Mouse (Mus musculus) neural tube, embryonic 13.5 days (tissue): ENCODE data around the gene Muc13. TPM values are rescaled to one million over a fixed set of nuclear protein-coding genes. Genes with fewer than 3 reads are reported as not detected.
A peak's percentile ranks its signal among the peaks of the same experiment; 100 is the strongest.

Source experiments
- ATAC-seq: fragments of 200-750 bp; cut with Nextera tagmentation; 2 replicates; pipeline ENCODE4 v1.8.0; 2017; ENCODE audit warnings: low read depth, mild to moderate bottlenecking, moderate TSS enrichment, moderate library complexity
- H3K27ac ChIP-seq: fragments of 300-500 bp; sonication (generic); replicated peaks from 2 replicates; pipeline ENCODE4 v1.5.1; 2015; ENCODE audit warnings: moderate library complexity, mild to moderate bottlenecking, inconsistent platforms
- H3K27me3 ChIP-seq: fragments of 300-500 bp; sonication (generic); 2 replicates; pipeline ENCODE4 v1.6.1; 2015; ENCODE audit warnings: mild to moderate bottlenecking, inconsistent platforms
- H3K36me3 ChIP-seq: fragments of 300-500 bp; sonication (generic); 2 replicates; pipeline ENCODE4 v1.6.1; 2015; ENCODE audit warnings: mild to moderate bottlenecking, inconsistent platforms
- H3K4me1 ChIP-seq: fragments of 300-500 bp; sonication (generic); replicated peaks from 2 replicates; pipeline ENCODE4 v1.6.1; 2015; ENCODE audit warnings: inconsistent platforms
- H3K4me2 ChIP-seq: fragments of 300-500 bp; sonication (generic); 2 replicates; pipeline ENCODE4 v1.6.1; 2015; ENCODE audit warnings: inconsistent platforms, mild to moderate bottlenecking, moderate library complexity
- H3K4me3 ChIP-seq: fragments of 300-500 bp; sonication (generic); 2 replicates; pipeline ENCODE4 v1.5.1; 2015; ENCODE audit warnings: mild to moderate bottlenecking, inconsistent platforms
- H3K9ac ChIP-seq: fragments of 300-500 bp; sonication (generic); 2 replicates; pipeline ENCODE4 v1.6.1; 2015; ENCODE audit warnings: moderate library complexity, mild to moderate bottlenecking, inconsistent platforms
- H3K9me3 ChIP-seq: fragments of 300-500 bp; sonication (generic); 2 replicates; pipeline ENCODE4 v1.6.1; 2016; ENCODE audit warnings: inconsistent platforms
- WGBS: fragments of 180-500 bp; shearing (Covaris S2); methylation state at CpG from one replicate; pipeline ENCODE4 v1.1.7; 2015; 5-methylcytosine and 5-hydroxymethylcytosine counted together
- polyA plus RNA-seq: library from polyadenylated mRNA; unstranded; fragments of >200 nt; fragmentation: Nextera tagmentation; extraction: Ambion mirVana; gene quantifications from 2 replicates; pipeline ENCODE4 v1.2.1, GENCODE M21; 2015

Gene Muc13
- polyA plus RNA-seq, 1 experiment from 2014 or later: not detected

DNA sequence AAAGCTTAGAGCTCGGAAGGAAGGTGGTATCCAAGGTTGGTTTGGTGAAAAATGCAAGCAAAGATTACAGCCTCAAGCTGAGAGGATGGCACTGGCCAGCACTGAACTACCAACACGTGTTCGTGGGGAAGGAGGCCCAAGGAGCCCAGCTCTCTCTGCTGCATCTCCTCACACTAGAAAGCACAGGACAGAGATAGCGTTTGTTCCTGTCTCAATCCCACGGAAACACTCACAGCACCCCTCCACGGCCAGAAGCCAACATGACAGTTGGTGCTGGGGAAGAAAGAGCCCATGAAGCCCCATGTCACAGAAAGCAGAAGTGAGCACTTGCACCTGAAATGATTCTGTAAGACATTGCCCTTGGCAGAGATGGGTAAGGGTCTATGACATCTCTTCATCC lies 37.4 kb upstream of the Muc13 start:
- H3K27ac ChIP-seq: no peak overlapping the region
- peaks cover 15% of the 10 kb centered on the region for H3K36me3 ChIP-seq
- H3K27me3 ChIP-seq: no peaks in the 10 kb centered on the region
- H3K4me3 ChIP-seq: no peak overlapping the region
- no peak for ATAC-seq
- no peaks in the 10 kb centered on the region for H3K9me3 ChIP-seq
- 71% methylated on average over 6 of the region's 6 CpGs for WGBS
- H3K4me1 ChIP-seq: no peaks in the 10 kb centered on the region
- H3K4me2 ChIP-seq: no peak overlapping the region
- no peak overlapping the region for H3K9ac ChIP-seq

- Histone ChIP-seq H3K4me3 (no peak overlapping the region), H3K4me1 (peaks cover 4% of the 10 kb centered on the region), H3K27ac (no peak overlapping the region), H3K27me3 (no peaks in the 10 kb centered on the region), H3K36me3 (peaks cover 8% of the 10 kb centered on the region), H3K9me3 (no peaks in the 10 kb centered on the region), H3K9ac (no peak overlapping the region), H3K4me2 (no peak overlapping the region)
- no peak for ATAC-seq
- 97% methylated on average over 7 of the region's 7 CpGs for WGBS
Measured at GRCm38 (mm10) chr16:33759207-33759606, 34.6 kb upstream of the Muc13 start.

DNA sequence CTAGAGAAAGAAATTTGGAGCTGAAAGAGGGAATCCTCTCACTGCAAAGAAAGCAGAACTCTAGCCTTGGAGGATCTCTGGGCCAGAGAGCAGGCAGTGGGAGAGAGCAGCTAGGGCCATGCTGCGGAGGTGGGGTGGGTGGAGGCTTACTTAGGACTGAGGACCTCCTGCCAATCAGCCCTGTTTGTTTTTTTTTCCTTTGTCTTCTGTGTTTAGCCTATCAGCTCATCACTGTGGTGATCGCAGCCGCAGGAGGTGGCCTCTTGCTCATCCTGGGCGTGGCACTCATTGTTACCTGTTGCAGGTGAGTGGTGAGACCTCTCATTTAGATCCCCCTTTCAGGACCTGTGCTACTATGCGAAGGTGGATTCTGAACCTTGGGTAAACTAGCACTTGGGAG lies 33.3 kb upstream of the Muc13 start:
- Histone ChIP-seq H3K4me1 (peaks cover 11% of the 10 kb centered on the region), H3K4me3 (no peak overlapping the region), H3K9me3 (no peaks in the 10 kb centered on the region), H3K27ac (no peak overlapping the region), H3K27me3 (no peaks in the 10 kb centered on the region), H3K4me2 (no peak overlapping the region), H3K9ac (no peak overlapping the region), H3K36me3 (peaks cover 3% of the 10 kb centered on the region; the same call in 1 of the 2 replicates)
- WGBS: 56% methylated on average over 5 of the region's 5 CpGs
- ATAC-seq: no peak

DNA sequence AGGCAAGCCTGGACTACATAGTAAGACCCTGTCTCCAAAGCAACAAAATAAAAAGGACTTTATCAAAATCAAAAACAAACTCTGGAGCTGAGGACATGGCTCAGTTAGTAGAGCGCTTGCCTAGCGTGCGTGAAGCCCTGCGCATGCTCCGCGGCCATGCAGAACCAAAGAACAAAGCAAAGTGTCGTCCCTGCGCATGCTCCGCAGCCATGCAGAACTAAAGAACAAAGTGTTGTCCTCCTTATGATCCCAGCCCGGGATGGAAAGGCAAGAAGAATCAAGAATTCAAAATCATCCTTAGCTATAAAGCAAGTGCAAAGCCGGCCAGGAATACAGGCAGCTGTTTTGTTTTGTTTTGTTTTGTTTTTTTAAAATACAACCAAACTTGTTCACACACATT lies 32.8 kb upstream of the Muc13 start:
- Histone ChIP-seq H3K4me1 (peaks cover 11% of the 10 kb centered on the region), H3K4me3 (no peak overlapping the region), H3K27ac (no peak overlapping the region), H3K9ac (no peak overlapping the region), H3K36me3 (peaks cover 3% of the 10 kb centered on the region; the same call in 1 of the 2 replicates), H3K9me3 (no peaks in the 10 kb centered on the region), H3K27me3 (no peaks in the 10 kb centered on the region), H3K4me2 (no peak overlapping the region)
- 68% methylated on average over 11 of the region's 11 CpGs for WGBS
- no peak for ATAC-seq

DNA sequence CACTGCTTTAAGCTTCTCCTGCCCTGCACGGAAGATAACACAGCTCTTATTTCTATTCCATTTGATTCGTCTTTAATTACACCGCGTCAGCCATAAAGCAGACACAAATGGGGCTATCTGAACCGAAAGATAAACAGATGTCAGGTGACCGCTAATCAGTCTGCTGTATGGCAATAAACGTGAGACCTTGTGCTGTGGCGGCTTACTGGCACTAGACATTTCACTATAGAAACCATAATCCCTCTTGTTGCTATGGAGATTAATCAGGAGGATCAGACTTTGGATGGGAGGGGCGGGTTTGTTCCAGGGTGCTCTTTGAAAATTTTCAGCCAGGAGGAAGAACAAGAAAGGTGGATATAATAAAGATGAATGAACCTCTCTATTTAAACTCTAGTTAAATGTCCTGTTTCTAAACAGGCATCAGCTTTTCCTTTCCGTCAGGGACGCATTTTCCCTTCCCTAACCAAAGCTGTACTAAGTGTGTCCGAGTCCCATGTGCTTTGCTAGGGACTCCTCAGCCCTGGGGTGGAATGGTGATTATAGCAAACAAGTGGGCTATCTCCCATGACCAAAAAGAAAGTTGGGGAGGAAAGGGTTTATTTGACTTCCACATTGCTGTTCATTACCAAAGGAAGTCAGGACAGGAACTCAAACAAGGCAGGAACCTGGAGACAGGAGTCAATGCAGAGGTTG lies 29.2 kb upstream of the Muc13 start:
- no peak overlapping the region for H3K27ac ChIP-seq
- H3K9ac ChIP-seq: no peak overlapping the region
- no peak; the same call in 1 of the 2 replicates for ATAC-seq
- H3K9me3 ChIP-seq: no peaks in the 10 kb centered on the region
- WGBS: 31% methylated on average over 12 of the region's 12 CpGs
- no peak overlapping the region for H3K4me3 ChIP-seq
- H3K36me3 ChIP-seq: 0 out of 2 replicates have a peak, but pooled peaks cover 3% of the 10 kb centered on the region
- peaks cover 11% of the 10 kb centered on the region for H3K4me1 ChIP-seq
- H3K27me3 ChIP-seq: no peaks in the 10 kb centered on the region
- H3K4me2 ChIP-seq: peak overlapping the region; percentile 24; the same call in 1 of the 2 replicates

- Histone ChIP-seq H3K27ac (no peak overlapping the region), H3K9ac (no peak overlapping the region)
- WGBS: 97% methylated on average over 2 of the region's 2 CpGs
Measured at GRCm38 (mm10) chr16:33765477-33765876, 28.4 kb upstream of the Muc13 start.

GRCm38 (mm10) chr16:33766309-33766708 lies 27.5 kb upstream of the Muc13 start:
- Histone ChIP-seq H3K27ac (no peak overlapping the region), H3K4me2 (no peak overlapping the region), H3K36me3 (0 out of 2 replicates have a peak, but pooled peaks cover 3% of the 10 kb centered on the region), H3K4me3 (no peak overlapping the region), H3K27me3 (no peaks in the 10 kb centered on the region), H3K4me1 (peaks cover 11% of the 10 kb centered on the region), H3K9ac (no peak overlapping the region), H3K9me3 (no peaks in the 10 kb centered on the region)
- ATAC-seq: no peak
- WGBS: 88% methylated on average over 12 of the region's 12 CpGs

More at GRCm38 (mm10) chr16:33765477-33765876, 28.4 kb upstream of the Muc13 start:
- Histone ChIP-seq H3K4me3 (no peak overlapping the region), H3K27me3 (no peaks in the 10 kb centered on the region), H3K4me2 (no peak overlapping the region), H3K9me3 (no peaks in the 10 kb centered on the region), H3K36me3 (0 out of 2 replicates have a peak, but pooled peaks cover 3% of the 10 kb centered on the region), H3K4me1 (peaks cover 11% of the 10 kb centered on the region)
- no peak for ATAC-seq

DNA sequence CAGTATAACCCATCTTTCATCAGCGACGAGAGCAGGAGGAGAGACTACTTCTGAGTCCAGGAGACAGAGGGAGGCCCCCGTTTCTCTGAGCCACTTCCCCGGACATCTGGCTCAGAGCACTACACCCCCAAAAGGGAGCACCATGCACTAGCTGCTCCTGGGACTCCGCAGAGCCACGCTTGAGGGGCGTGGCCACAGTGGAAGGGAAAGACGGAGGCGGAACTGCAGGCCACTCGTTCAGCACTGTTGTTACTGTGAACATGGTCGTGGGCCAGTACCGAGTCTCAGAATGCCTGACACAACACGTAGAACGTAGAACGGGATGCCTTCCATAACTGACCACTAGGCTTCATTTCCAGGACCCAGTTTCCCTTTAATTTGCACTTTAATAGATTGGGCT lies 27.1 kb upstream of the Muc13 start:
- H3K36me3 ChIP-seq: 0 out of 2 replicates have a peak, but pooled peaks cover 3% of the 10 kb centered on the region
- no peak overlapping the region for H3K9ac ChIP-seq
- H3K4me3 ChIP-seq: no peak overlapping the region
- H3K27me3 ChIP-seq: no peaks in the 10 kb centered on the region
- 74% methylated on average over 15 of the region's 15 CpGs for WGBS
- H3K4me2 ChIP-seq: no peak overlapping the region
- peaks cover 11% of the 10 kb centered on the region for H3K4me1 ChIP-seq
- H3K9me3 ChIP-seq: no peaks in the 10 kb centered on the region
- H3K27ac ChIP-seq: no peak overlapping the region
- ATAC-seq: no peak

DNA sequence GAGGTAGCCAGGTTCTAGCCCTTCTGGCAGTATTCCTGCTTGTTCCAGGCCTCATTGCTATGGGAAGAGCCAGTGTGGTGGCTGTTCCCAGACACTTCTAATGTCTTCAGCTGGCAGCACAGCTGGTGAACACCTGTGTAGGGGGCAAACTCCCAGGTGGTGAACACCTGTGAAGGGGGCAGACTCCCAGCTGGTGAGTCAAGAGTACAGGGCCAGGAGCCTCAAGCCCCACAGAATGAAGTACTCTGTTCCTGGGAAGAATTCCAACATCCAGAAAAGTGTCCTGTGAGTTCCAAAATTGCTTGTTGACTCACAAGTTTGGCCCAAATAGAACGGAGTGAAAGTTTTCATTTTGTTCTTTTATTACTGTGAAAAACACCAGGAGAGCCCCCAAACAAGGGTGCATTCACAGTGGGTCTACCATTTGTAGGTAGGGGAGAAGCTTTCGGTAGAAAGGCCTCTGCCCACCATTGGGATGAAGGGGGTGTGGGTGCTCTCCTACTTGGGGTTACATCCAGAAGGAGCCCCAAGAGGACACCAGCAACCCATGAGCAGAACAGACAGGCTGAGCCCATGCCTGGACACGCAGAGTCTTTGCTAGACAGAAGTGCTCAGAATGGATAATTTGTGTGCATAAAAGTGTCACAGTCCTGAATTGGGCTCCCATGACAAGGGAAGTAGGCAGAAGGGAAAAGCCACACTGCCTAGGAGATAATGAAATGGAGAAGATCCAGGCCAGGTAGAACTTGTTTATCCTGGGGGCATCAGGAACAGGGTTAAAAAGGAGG lies 25.2 kb upstream of the Muc13 start:
- H3K4me3 ChIP-seq: no peak overlapping the region
- no peak for ATAC-seq
- H3K9me3 ChIP-seq: no peaks in the 10 kb centered on the region
- H3K27me3 ChIP-seq: no peaks in the 10 kb centered on the region
- 0 out of 2 replicates have a peak, but pooled peaks cover 3% of the 10 kb centered on the region for H3K36me3 ChIP-seq
- 86% methylated on average over 3 of the region's 3 CpGs for WGBS
- no peak overlapping the region for H3K4me2 ChIP-seq
- H3K4me1 ChIP-seq: peaks cover 11% of the 10 kb centered on the region
- H3K9ac ChIP-seq: no peak overlapping the region
- no peak overlapping the region for H3K27ac ChIP-seq

DNA sequence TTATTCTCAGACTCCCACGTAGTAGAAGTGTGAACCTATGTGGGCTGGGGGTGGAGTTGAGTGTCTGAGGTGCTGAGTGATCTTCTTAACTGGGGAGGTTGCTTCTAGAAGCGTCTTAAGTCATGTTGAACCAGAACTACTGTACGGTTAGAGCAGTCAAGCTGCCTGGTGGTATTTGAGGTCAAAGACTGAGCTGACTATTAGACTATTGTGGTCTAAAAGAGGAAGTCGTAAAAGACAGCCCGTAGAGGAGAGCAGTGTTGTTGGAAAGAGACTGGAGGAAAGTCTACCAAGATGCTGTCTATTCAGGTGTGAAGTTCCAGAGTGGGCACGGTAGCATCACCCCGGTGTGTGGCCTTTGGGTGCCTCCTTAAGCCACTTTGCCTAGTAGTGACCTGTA lies 24.0 kb upstream of the Muc13 start:
- Histone ChIP-seq H3K27ac (no peak overlapping the region), H3K4me3 (no peak overlapping the region), H3K27me3 (no peaks in the 10 kb centered on the region), H3K9me3 (no peaks in the 10 kb centered on the region), H3K4me1 (peaks cover under 1% of the 10 kb centered on the region; the same call in 1 of the 2 replicates), H3K9ac (no peak overlapping the region), H3K36me3 (0 out of 2 replicates have a peak, but pooled peaks cover 3% of the 10 kb centered on the region), H3K4me2 (no peak overlapping the region)
- no peak for ATAC-seq
- 78% methylated on average over 7 of the region's 7 CpGs for WGBS

DNA sequence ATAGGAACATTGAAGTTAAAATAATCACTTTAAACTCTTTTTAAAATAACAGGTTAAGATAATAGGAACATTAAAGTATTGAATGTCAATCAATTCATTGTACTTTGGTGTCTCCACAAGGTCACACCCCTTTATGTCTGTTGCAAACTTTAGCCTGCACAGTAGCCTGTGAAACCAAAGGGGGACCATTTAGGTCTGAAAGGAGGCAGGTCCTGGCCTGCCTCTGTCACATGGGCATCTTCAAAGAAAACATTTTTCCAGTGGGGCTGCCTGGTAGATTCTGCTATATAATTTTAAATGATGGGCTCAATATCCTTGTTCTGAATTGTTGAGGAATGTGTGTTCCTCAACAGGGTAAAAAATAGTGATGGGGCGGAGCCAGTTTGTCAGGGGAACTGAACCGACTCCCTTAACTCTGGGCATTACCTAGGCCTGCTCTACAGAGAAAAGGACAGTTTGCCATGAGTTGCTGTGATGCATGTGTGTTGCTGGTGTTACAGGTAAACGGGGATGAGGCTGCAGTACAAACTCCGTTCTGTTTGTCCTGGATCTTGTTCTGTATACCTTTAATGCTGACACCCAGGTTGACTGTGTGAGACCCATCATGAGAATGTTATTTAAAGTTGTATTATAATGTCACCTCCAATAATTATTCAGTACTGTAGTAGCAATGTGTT lies 22.9 kb upstream of the Muc13 start:
- 93% methylated on average over 4 of the region's 4 CpGs for WGBS
- H3K9ac ChIP-seq: no peak overlapping the region
- ATAC-seq: no peak
- H3K4me1 ChIP-seq: no peaks in the 10 kb centered on the region
- H3K4me2 ChIP-seq: no peak overlapping the region
- 0 out of 2 replicates have a peak, but pooled peaks cover 3% of the 10 kb centered on the region for H3K36me3 ChIP-seq
- H3K4me3 ChIP-seq: no peak overlapping the region
- no peaks in the 10 kb centered on the region for H3K27me3 ChIP-seq
- H3K27ac ChIP-seq: no peak overlapping the region
- H3K9me3 ChIP-seq: no peaks in the 10 kb centered on the region

DNA sequence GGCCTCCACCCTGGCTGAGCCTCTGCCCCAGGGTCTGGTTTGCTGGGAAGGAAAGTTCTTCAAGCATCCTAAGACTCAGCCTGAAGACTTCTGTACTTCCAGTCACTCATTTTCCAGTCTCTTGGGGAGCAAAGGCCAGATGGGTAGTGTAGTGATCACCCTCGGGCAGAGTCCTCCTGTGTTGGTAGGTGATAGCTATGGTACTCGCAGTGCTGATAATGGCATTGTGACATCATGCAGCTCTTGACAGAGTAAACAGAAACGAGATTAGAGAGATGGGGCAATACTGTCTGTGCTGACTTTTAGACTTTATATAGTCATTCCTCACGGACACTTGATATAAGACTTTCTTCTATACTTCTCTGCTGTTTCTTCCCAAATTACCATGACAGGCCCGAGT lies 21.0 kb upstream of the Muc13 start:
- no peak for ATAC-seq
- Histone ChIP-seq H3K4me1 (no peaks in the 10 kb centered on the region), H3K27me3 (no peaks in the 10 kb centered on the region), H3K27ac (no peak overlapping the region), H3K36me3 (no peaks in the 10 kb centered on the region), H3K9me3 (no peaks in the 10 kb centered on the region), H3K4me3 (no peak overlapping the region), H3K9ac (no peak overlapping the region), H3K4me2 (no peak overlapping the region)
- 84% methylated on average over 5 of the region's 5 CpGs for WGBS
